Mouse (Mus musculus) embryonic fibroblast, embryonic 13.5 days (primary cell): ENCODE data around the gene Gm9918. TPM values are rescaled to one million over a fixed set of nuclear protein-coding genes. Genes with fewer than 3 reads are reported as not detected.

Experiments used
- H3K27ac ChIP-seq: 2 replicates; pipeline ENCODE4 v1.5.1; 2012; ENCODE audit warnings: low read length, control low read depth, inconsistent platforms; ENCODE audit not compliant: insufficient read depth
- H3K4me1 ChIP-seq: 2 replicates; pipeline ENCODE4 v1.6.1; 2011; ENCODE audit warnings: low read length; ENCODE audit not compliant: control insufficient read depth, insufficient read depth
- H3K4me3 ChIP-seq: 2 replicates; pipeline ENCODE4 v1.5.1; 2011; ENCODE audit warnings: mild to moderate bottlenecking, control low read depth, low read length; ENCODE audit not compliant: insufficient read depth
- CTCF ChIP-seq: IDR thresholded peaks from 2 replicates; pipeline ENCODE4 v1.5.1; 2011; ENCODE audit warnings: mild to moderate bottlenecking, control low read depth, low read length, moderate library complexity, borderline replicate concordance; ENCODE audit not compliant: insufficient read depth
- POLR2A ChIP-seq: IDR thresholded peaks from 2 replicates; pipeline ENCODE4 v1.6.1; 2011; ENCODE audit warnings: low read depth, mild to moderate bottlenecking, control low read depth, low read length, moderate library complexity
- polyA plus RNA-seq: library from polyadenylated mRNA; stranded (reverse); fragments of >200 nt; gene quantifications from 2 replicates; pipeline ENCODE4 v1.2.4, GENCODE M21; 2011; ENCODE audit warnings: low read depth; ENCODE audit not compliant: missing spikeins, insufficient read length

The Gm9918 gene
- polyA plus RNA-seq, 1 experiment = not detected

DNA sequence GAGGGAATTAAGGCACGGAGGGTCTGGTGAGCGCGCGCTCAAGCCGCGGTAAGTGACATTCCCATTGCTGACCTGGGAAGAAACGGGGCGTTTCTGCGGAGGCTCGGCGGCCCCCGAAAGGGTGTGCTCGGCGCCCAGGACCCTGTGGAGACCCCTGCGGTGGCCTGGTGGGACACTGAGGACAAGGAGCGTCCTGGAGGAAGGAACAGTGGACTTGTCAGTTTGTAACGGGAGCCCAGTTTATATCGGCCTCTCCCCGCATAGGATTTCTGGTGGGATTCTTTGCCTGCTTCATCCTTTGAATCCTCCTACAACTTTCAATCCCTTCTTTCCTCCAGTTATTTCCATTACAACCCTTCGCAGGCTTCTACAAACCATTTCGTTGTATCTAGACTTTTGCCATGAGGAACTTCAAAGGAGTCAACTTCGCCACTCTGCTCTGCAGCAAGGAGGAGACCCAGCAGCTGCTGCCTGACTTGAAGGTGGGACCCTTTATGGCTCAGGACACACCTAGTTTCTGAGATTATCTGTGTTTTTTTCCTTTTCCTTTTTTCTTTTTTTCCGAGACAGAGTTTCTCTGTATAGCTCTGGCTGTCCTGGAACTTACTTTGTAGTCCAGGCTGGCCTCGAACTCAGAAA is 26.1 kb downstream of the Gm9918 start:
- TF ChIP-seq POLR2A (no peak), CTCF (no peak)
- no peaks in the 10 kb centered on the region for H3K4me1 ChIP-seq
- peak overlapping the region; percentile 71 for H3K4me3 ChIP-seq
- no peak overlapping the region for H3K27ac ChIP-seq

DNA sequence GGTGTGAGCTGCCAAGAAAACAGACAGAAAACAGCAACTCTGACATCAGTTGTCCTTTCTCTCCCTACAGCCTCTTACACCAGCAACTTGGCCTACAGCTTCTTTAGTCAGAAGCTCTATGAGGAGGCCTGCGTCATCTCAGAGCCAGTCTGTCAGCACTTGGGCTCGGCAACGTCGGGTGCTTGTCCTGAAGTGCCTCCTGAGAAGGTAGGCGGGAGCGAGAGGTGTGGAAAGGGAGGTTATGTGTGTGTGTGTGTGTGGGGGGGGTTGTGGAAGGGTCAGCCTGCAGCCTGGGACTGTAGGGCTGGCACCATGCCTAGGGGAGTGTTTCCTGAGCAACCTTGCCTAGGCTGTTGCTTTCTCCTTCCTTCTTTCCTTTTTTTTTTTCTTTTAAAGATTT is 32.2 kb downstream of the Gm9918 start:
- Histone ChIP-seq H3K4me1 (no peaks in the 10 kb centered on the region), H3K27ac (no peak overlapping the region), H3K4me3 (no peak overlapping the region)
- TF ChIP-seq POLR2A (no peak), CTCF (no peak)

DNA sequence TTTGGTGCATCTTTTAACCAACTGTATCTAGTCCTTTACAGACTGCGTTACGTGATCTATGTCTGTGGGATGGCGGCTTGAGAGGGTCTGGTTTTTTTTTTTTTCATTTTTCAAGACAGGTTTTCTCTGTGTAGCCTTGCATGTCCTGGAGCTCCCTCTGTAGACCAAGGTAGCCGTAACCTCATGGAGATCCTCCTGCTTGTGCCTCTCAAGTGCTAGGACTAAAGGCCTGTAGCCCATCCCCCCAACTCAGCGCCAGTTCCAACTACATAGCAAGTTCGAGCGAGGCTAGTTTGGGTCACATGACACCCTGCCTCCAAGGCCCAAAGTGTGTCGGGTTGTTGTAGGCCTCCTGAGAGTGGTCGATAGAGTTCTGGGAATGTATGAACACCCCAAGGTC is 38.4 kb downstream of the Gm9918 start:
- Histone ChIP-seq H3K27ac (no peak overlapping the region), H3K4me3 (no peak overlapping the region), H3K4me1 (no peaks in the 10 kb centered on the region)
- TF ChIP-seq POLR2A (no peak), CTCF (no peak)

DNA sequence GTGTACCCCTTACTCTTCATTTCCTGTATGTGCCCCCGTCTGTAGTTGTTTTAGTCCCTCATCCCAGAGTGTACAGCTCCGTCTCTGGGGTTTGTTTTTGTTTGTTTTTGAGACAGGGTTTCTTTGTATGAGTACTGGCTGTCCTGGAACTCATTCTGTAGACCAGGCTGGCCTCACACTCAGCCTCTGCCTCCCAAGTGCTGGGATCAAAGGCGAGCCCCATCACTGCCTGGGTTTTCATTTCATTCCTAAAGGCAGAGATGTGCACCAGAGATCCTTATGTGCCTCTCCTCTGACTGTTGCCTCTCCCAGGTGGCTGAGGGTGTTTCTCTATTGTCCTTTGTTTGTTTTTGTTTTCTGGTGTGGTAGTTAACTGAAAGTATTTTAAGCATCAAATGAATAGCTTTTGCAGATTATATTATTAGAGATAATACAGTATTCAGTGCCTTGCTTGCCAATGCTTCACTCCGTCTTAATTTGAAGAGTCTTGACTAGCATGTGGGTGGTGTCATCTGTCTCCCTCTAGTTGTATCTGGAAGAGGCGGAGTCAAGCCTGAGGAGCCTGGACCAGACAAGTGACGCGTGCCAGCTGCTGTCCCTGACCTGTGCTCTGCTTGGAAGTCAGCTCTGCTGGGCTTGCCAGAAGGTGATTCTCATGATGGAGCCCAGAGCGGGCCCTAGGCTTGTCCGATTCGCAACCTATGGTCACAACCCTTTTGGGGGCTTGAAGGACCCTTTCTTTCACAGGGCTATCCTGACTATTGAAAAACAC is 39.9 kb downstream of the Gm9918 start:
- no peak for TF ChIP-seq CTCF
- no peak for TF ChIP-seq POLR2A
- no peak overlapping the region for H3K4me3 ChIP-seq
- no peak overlapping the region for H3K27ac ChIP-seq
- no peaks in the 10 kb centered on the region for H3K4me1 ChIP-seq

DNA sequence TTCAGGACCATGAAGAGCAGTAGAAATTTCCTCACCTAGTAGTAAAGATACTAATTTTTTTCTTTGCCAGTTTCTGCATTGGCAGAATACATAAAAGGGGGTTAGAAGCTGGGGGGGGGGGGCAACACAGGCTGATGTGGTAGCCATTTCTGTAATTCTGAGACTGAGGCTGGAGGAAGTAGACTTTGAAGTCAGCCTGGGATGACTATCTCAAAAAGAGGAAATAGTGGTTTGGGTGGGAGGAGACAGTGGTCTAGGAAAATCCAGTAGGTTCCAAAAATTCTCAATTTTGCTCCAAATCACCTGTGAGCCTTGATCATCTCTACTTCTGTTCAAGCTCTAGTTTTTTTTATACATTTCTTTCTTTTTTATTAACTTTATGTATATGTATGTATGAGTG is 41.1 kb downstream of the Gm9918 start:
- H3K4me1 ChIP-seq = no peaks in the 10 kb centered on the region
- H3K4me3 ChIP-seq = no peak overlapping the region
- no peak overlapping the region for H3K27ac ChIP-seq
- TF ChIP-seq POLR2A = no peak
- TF ChIP-seq CTCF = no peak

DNA sequence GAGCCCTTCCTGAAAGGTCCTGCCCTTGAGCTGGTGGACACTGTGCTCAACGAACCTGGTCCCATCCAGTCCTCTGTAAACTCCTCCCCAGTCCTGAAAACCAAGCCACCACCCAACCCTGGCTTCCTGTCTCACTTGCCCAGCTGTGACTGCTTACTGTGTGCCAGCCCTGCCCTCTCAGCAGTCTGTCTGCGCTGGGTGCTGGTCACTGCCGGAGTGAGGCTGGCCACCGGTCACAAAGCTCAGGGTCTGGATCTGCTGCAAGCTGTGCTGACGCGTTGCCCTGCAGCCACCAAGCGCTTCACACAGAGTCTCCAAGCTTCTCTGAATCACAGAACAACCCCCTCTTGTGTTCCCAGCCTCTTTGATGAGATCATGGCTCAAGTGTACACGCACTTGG is 44.9 kb downstream of the Gm9918 start:
- H3K4me1 ChIP-seq = no peaks in the 10 kb centered on the region

DNA sequence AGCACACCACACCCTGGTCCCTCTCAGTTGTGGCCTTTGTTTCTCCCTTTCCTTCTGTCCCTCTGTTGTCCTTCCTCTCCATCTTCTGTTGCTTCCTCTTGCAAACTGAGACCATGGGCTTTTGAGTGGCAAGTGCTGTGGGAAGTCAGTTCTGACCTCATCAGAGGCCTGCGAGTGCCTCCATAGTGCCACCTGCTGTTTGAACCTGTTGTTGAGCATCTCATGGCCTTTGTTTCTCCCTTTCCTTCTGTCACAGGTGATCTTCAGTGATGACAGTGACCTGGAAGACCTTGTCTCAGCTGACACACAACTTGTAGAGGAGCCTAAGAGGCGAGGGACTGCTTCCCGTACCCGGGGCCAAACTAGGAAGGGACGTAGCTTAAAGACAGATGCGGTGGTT is 45.9 kb downstream of the Gm9918 start:
- peak; percentile 74; the same call in 1 of the 2 replicates for TF ChIP-seq CTCF
- TF ChIP-seq POLR2A = no peak
- Histone ChIP-seq H3K27ac (no peak overlapping the region), H3K4me3 (no peak overlapping the region), H3K4me1 (no peaks in the 10 kb centered on the region)

More for the DNA sequence above, 44.9 kb downstream of the Gm9918 start:
- Histone ChIP-seq H3K4me3 (no peak overlapping the region), H3K27ac (no peak overlapping the region)
- no peak for TF ChIP-seq POLR2A
- no peak for TF ChIP-seq CTCF

Other genes with a start within 250 kb of the Gm9918 start
- gene Krt18, start 242.4 kb upstream of the Gm9918 start, polyA plus RNA-seq = 1.6 and 8.2 TPM in 2 replicates
- gene Eif4b, start 196.8 kb upstream of the Gm9918 start, polyA plus RNA-seq = 309 and 317 TPM in 2 replicates
- 61.8 and 71.1 TPM in 2 replicates for gene Tns2, start 170.2 kb upstream of the Gm9918 start, polyA plus RNA-seq
- gene Spryd3, start 134.3 kb upstream of the Gm9918 start, polyA plus RNA-seq = 35.5 and 36.0 TPM in 2 replicates
- gene Igfbp6, start 126.2 kb upstream of the Gm9918 start, polyA plus RNA-seq = 43.0 and 55.0 TPM in 2 replicates
- 1.3 and 2.6 TPM in 2 replicates for gene Soat2, start 120.0 kb upstream of the Gm9918 start, polyA plus RNA-seq
- 40.9 and 49.5 TPM in 2 replicates for gene Zfp740, start 67.3 kb upstream of the Gm9918 start, polyA plus RNA-seq
- 36.5 and 42.7 TPM in 2 replicates for gene Csad, start 65.8 kb upstream of the Gm9918 start, polyA plus RNA-seq
- gene Itgb7, start 38.6 kb upstream of the Gm9918 start, polyA plus RNA-seq = 0.51 TPM in 1 of 2 replicates, not detected in the other
- gene Rarg, start 13.0 kb upstream of the Gm9918 start, polyA plus RNA-seq = 70.6 and 91.2 TPM in 2 replicates
- 47.3 and 55.8 TPM in 2 replicates for gene Mfsd5, start 8.9 kb downstream of the Gm9918 start, polyA plus RNA-seq
- gene Espl1, start 25.7 kb downstream of the Gm9918 start, polyA plus RNA-seq = 14.5 and 20.1 TPM in 2 replicates
- gene Pfdn5, start 55.6 kb downstream of the Gm9918 start, polyA plus RNA-seq = 239 and 257 TPM in 2 replicates
- gene Myg1, start 61.1 kb downstream of the Gm9918 start, polyA plus RNA-seq = 35.7 and 42.8 TPM in 2 replicates
- 107 and 109 TPM in 2 replicates for gene Aaas, start 80.2 kb downstream of the Gm9918 start, polyA plus RNA-seq
- gene Sp7, start 96.6 kb downstream of the Gm9918 start, polyA plus RNA-seq = 0.52 and 1.1 TPM in 2 replicates
- 42.6 and 51.9 TPM in 2 replicates for gene Sp1, start 135.6 kb downstream of the Gm9918 start, polyA plus RNA-seq
- not detected in 2 replicates for gene Amhr2, start 174.8 kb downstream of the Gm9918 start, polyA plus RNA-seq
- 127 and 155 TPM in 2 replicates for gene Prr13, start 188.5 kb downstream of the Gm9918 start, polyA plus RNA-seq
- gene Pcbp2, start 200.0 kb downstream of the Gm9918 start, polyA plus RNA-seq = 653 and 702 TPM in 2 replicates
- gene Gm10337, start 233.2 kb downstream of the Gm9918 start, polyA plus RNA-seq = not detected in 2 replicates
- gene Map3k12, start 246.5 kb downstream of the Gm9918 start, polyA plus RNA-seq = 19.1 and 20.9 TPM in 2 replicates
- 39.5 and 44.5 TPM in 2 replicates for gene Tarbp2, start 247.6 kb downstream of the Gm9918 start, polyA plus RNA-seq